Comparison of ENCODE assay signal across 12 mouse cellular contexts in the genomic region with DNA sequence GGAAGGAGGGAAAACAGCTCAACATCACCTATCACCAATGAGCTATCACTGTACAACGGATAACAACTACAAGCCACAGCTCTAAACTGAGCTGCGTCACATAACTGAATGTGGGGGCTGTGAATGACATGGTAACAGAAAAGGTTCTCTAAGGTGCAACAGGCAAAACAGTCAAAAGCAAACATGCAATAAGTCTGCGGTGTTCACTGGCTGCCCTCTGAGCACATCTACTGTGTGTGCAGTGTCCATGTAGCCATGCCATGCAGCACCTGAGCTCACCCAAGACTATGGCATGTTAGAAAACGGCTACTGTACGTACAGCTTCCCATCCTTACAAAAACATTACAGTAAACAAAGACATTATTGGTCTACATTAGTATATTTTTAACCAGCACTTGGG.
"Had no signal": no experiment of that assay in that cellular context is flagged by ENCODE, and none has a peak within 500 bp of the region (broad histone marks: within the 10 kb centered on the region; RNA-seq: fewer than 3 reads in every experiment).

No protein-coding gene starts in this region.

- ATAC-seq: lung, postnatal 0 days; midbrain, embryonic 13.5 days had no signal

- H3K27me3 ChIP-seq: lung, embryonic 15.5 days; megakaryocyte, embryonic 14.5 days; midbrain, embryonic 13.5 days; midbrain, embryonic 15.5 days; neural tube, embryonic 12.5 days; stomach, embryonic 15.5 days had no signal

- H3K4me1 ChIP-seq: lung, embryonic 15.5 days; midbrain, embryonic 13.5 days; midbrain, embryonic 15.5 days; neural tube, embryonic 12.5 days; stomach, embryonic 15.5 days had no signal

- H3K9me3 ChIP-seq: lung, embryonic 15.5 days; midbrain, embryonic 13.5 days; midbrain, embryonic 15.5 days; neural tube, embryonic 12.5 days; stomach, embryonic 15.5 days had no signal

- DNase-seq: lung, adult 2 months; right cerebral cortex, postnatal 14 days had no signal

- H3K4me2 ChIP-seq: lung, embryonic 15.5 days; midbrain, embryonic 11.5 days; midbrain, embryonic 13.5 days; midbrain, embryonic 15.5 days; neural tube, embryonic 12.5 days; stomach, embryonic 15.5 days had no signal

- H3K27ac ChIP-seq: lung, embryonic 15.5 days; macrophage; midbrain, embryonic 13.5 days; midbrain, embryonic 15.5 days; neural tube, embryonic 12.5 days; stomach, embryonic 15.5 days; stomach, postnatal 0 days had no signal

- H3K4me3 ChIP-seq: lung, embryonic 15.5 days; megakaryocyte, embryonic 14.5 days; midbrain, embryonic 13.5 days; midbrain, embryonic 15.5 days; neural tube, embryonic 12.5 days; stomach, embryonic 15.5 days had no signal

- H3K9ac ChIP-seq: lung, embryonic 15.5 days; midbrain, embryonic 13.5 days; midbrain, embryonic 15.5 days; neural tube, embryonic 12.5 days; stomach, embryonic 15.5 days had no signal
